Mouse (Mus musculus): ENCODE data around the gene Myl10. TPM values are rescaled to one million over a fixed set of nuclear protein-coding genes. Genes with fewer than 3 reads are reported as not detected.

Gene Myl10
- total RNA-seq (2023) = not detected in 4 replicates

DNA sequence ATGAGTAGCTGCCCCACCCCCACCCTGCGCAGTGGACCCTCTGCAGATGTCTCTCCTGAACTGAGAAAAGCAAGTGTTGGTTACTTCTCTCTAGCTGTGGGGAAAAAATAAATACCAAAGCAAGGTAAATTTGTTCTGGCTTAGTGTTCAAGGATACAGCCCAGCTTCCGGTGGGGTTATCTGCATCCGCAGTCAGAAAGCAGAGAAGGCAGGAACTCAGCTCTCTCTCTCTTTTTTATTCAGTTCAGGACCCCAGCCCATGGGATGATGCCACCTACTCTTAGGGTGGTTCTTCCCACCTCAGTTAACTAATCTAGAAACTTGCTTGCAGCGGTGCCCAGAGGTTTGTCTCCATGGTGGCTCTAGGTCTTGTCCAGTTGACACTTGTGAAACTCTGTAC lies at the start of gene Myl10:
Myl10 (plus strand) TSS at position 363 of the 400 bp plus-strand sequence.

Other genes with a start within 250 kb of the Myl10 start
- 96.4 to 112 TPM (median 108 TPM) in 4 replicates for gene Cux1, start 125.7 kb upstream of the Myl10 start, total RNA-seq (2023)
- not detected in 4 replicates for gene Col26a1, start 190.1 kb downstream of the Myl10 start, total RNA-seq (2023)
- 17.8 to 28.8 TPM (median 22.5 TPM) in 4 replicates for gene Ift22, start 215.0 kb downstream of the Myl10 start, total RNA-seq (2023)

All from B cell, adult 62 days (primary cell).